Mouse (Mus musculus) heart, postnatal 0 days (tissue): ENCODE results near the gene Dcaf6.

Source experiments
- CTCF ChIP-seq: IDR thresholded peaks from 2 replicates; pipeline ENCODE4 v1.5.1; 2016; ENCODE audit warnings: antibody characterized with exemption, control low read depth, low read depth
- EP300 ChIP-seq: IDR thresholded peaks from 2 replicates; pipeline ENCODE4 v1.6.1; 2016; ENCODE audit warnings: antibody characterized with exemption, low read depth

DNA sequence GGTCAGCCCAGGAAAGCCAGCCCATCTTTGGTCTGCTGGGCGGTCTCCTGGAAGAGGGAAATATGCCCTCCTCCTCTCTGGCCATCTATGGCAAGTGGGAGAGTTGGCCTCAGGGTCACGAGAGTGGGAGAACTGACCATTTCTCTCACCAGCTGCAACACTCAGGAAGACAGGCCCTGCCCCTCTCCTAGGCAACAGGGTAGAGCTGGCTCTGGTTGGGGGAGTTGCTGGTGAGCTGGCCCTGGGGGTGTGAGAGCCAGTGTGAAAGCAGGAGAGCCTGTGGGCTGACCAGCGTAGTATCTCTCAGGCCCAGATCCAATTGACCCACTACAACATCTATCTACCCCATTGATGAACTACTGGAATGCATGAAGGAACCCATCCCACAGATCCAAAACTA is 18.6 kb downstream of the Dcaf6 start:
- TF ChIP-seq CTCF, result no peak
- no peak for TF ChIP-seq EP300
